Mouse (Mus musculus) hindbrain, postnatal 0 days (tissue): Measurements from ENCODE around the gene Lrp6. TPM values are rescaled to one million over a fixed set of nuclear protein-coding genes. Genes with fewer than 3 reads are reported as not detected.
A peak's percentile ranks its signal among the peaks of the same experiment; 100 is the strongest.

Source experiments
- ATAC-seq: fragments of 200-750 bp; cut with Nextera tagmentation; 2 replicates; pipeline ENCODE4 v1.8.0; 2017; ENCODE audit warnings: mild to moderate bottlenecking, moderate TSS enrichment, moderate library complexity
- DNase-seq: peaks from one replicate; pipeline ENCODE4 v3.0.0-alpha.2; 2015; ENCODE audit warnings: low spot score
- H3K27ac ChIP-seq: fragments of 300-500 bp; sonication (generic); 2 replicates; pipeline ENCODE4 v1.5.1; 2014; ENCODE audit warnings: mild to moderate bottlenecking
- H3K27me3 ChIP-seq: fragments of 300-500 bp; sonication (generic); 2 replicates; pipeline ENCODE4 v1.6.1; 2014; ENCODE audit warnings: low read length, mixed read lengths; ENCODE audit not compliant: insufficient read depth
- H3K36me3 ChIP-seq: fragments of 300-500 bp; sonication (generic); 2 replicates; pipeline ENCODE4 v1.6.1; 2014; ENCODE audit warnings: low read length, mixed read lengths; ENCODE audit not compliant: insufficient read depth
- H3K4me1 ChIP-seq: fragments of 300-500 bp; sonication (generic); 2 replicates; pipeline ENCODE4 v1.6.1; 2014; ENCODE audit warnings: antibody characterized with exemption, low read length, mixed read lengths; ENCODE audit not compliant: insufficient read depth
- H3K4me2 ChIP-seq: fragments of 300-500 bp; sonication (generic); 2 replicates; pipeline ENCODE4 v1.6.1; 2014; ENCODE audit warnings: low read depth, mild to moderate bottlenecking, low read length, moderate library complexity, mixed read lengths
- H3K4me3 ChIP-seq: fragments of 300-500 bp; sonication (generic); 2 replicates; pipeline ENCODE4 v1.5.1; 2014; ENCODE audit warnings: low read length
- H3K9ac ChIP-seq: fragments of 300-500 bp; sonication (generic); replicated peaks from 2 replicates; pipeline ENCODE4 v1.6.1; 2014; ENCODE audit warnings: mild to moderate bottlenecking, low read length, moderate library complexity, mixed read lengths
- H3K9me3 ChIP-seq: fragments of 300-500 bp; sonication (generic); 2 replicates; pipeline ENCODE4 v1.6.1; 2016; ENCODE audit warnings: low read length, mixed read lengths
- CTCF ChIP-seq: IDR thresholded peaks from 2 replicates; pipeline ENCODE4 v1.5.1; 2016; ENCODE audit warnings: antibody characterized with exemption, control low read depth, low read depth
- WGBS: fragments of 180-500 bp; shearing (Covaris S2); extraction: QIAGEN DNeasy Blood & Tissue Kit; methylation state at CpG from one replicate; pipeline ENCODE4 v1.1.7; 2014; 5-methylcytosine and 5-hydroxymethylcytosine counted together
- polyA plus RNA-seq: library from polyadenylated mRNA; unstranded; fragments of >200 nt; fragmentation: Nextera tagmentation; extraction: Ambion mirVana; gene quantifications from 2 replicates; pipeline ENCODE4 v1.2.1, GENCODE M21; 2015
- total RNA-seq: library from RNA; depleted of rRNA; stranded (reverse); fragments of >200 nt; gene quantifications from 2 replicates; pipeline ENCODE4 v1.2.3, GENCODE M21; 2014

Lrp6 gene
- total and polyA plus RNA-seq, 2 experiments from 2014 or later, result 13.0 to 23.9 TPM

GRCm38 (mm10) chr6:134575288-134575741, 8.6 kb upstream of the Lrp6 start:
- no peaks in the 10 kb centered on the region for H3K9me3 ChIP-seq
- H3K4me3 ChIP-seq, result no peak overlapping the region
- H3K9ac ChIP-seq, result no peak overlapping the region
- H3K36me3 ChIP-seq, result no peaks in the 10 kb centered on the region
- H3K4me2 ChIP-seq, result no peak overlapping the region
- ATAC-seq (no peak), DNase-seq (no peak)
- H3K27me3 ChIP-seq, result no peaks in the 10 kb centered on the region
- WGBS, result 66% methylated on average over 3 of the region's 3 CpGs
- no peak for TF ChIP-seq CTCF
- no peak overlapping the region for H3K27ac ChIP-seq
- no peaks in the 10 kb centered on the region for H3K4me1 ChIP-seq

- no peak for TF ChIP-seq CTCF
- Histone ChIP-seq H3K9me3 (no peaks in the 10 kb centered on the region), H3K9ac (no peak overlapping the region), H3K4me3 (no peak overlapping the region), H3K36me3 (no peaks in the 10 kb centered on the region), H3K27me3 (no peaks in the 10 kb centered on the region), H3K4me1 (peaks cover 12% of the 10 kb centered on the region; the same call in 1 of the 2 replicates), H3K4me2 (no peak overlapping the region), H3K27ac (no peak overlapping the region)
- WGBS, result 70% methylated on average over 5 of the region's 5 CpGs
- ATAC-seq (no peak), DNase-seq (no peak)
Measured at GRCm38 (mm10) chr6:134567986-134568556, 1.3 kb upstream of the Lrp6 start.

- Histone ChIP-seq H3K4me2 (peak overlapping the region; percentile 65), H3K27ac (peak overlapping the region; percentile 100), H3K9ac (peak overlapping the region; percentile 94), H3K27me3 (no peaks in the 10 kb centered on the region), H3K4me1 (peaks cover 12% of the 10 kb centered on the region; the same call in 1 of the 2 replicates), H3K4me3 (peak overlapping the region; percentile 83), H3K9me3 (no peaks in the 10 kb centered on the region), H3K36me3 (no peaks in the 10 kb centered on the region)
- WGBS, result under 1% methylated on average over 33 of the region's 64 CpGs
- ATAC-seq (no peak; the same call in none of the 2 replicates), DNase-seq (peak; percentile 38)
- no peak for TF ChIP-seq CTCF
Measured at GRCm38 (mm10) chr6:134566248-134566817, 432 bp downstream of the Lrp6 start.

- no peaks in the 10 kb centered on the region for H3K36me3 ChIP-seq
- peak overlapping the region; percentile 83 for H3K4me3 ChIP-seq
- peak overlapping the region; percentile 100 for H3K27ac ChIP-seq
- H3K9me3 ChIP-seq, result no peaks in the 10 kb centered on the region
- H3K9ac ChIP-seq, result peak overlapping the region; percentile 94
- H3K4me1 ChIP-seq, result peaks cover 12% of the 10 kb centered on the region; the same call in 1 of the 2 replicates
- no peaks in the 10 kb centered on the region for H3K27me3 ChIP-seq
- peak overlapping the region; percentile 65 for H3K4me2 ChIP-seq
- no peak for ATAC-seq
- TF ChIP-seq CTCF, result 0 out of 2 replicates have a peak, but pooled peaks have one; percentile 1
- peak; percentile 34 for DNase-seq
- WGBS, result 2% methylated on average over 19 of the region's 19 CpGs
Measured at GRCm38 (mm10) chr6:134565606-134566247, 1.0 kb downstream of the Lrp6 start.

GRCm38 (mm10) chr6:134564539-134564938, 2.2 kb downstream of the Lrp6 start:
- 63% methylated on average over 2 of the region's 2 CpGs for WGBS

GRCm38 (mm10) chr6:134559635-134560034, 7.1 kb downstream of the Lrp6 start:
- Histone ChIP-seq H3K27me3 (no peaks in the 10 kb centered on the region), H3K4me1 (peaks cover 4% of the 10 kb centered on the region; the same call in 1 of the 2 replicates), H3K4me2 (no peak overlapping the region), H3K4me3 (no peak overlapping the region), H3K27ac (no peak overlapping the region), H3K9ac (no peak overlapping the region), H3K36me3 (no peaks in the 10 kb centered on the region), H3K9me3 (no peaks in the 10 kb centered on the region)
- TF ChIP-seq CTCF, result no peak
- DNase-seq, result no peak
- 59% methylated on average over 3 of the region's 3 CpGs for WGBS
- no peak for ATAC-seq

More at GRCm38 (mm10) chr6:134564539-134564938, 2.2 kb downstream of the Lrp6 start:
- Histone ChIP-seq H3K4me1 (peaks cover 12% of the 10 kb centered on the region; the same call in 1 of the 2 replicates), H3K27me3 (no peaks in the 10 kb centered on the region), H3K27ac (no peak overlapping the region), H3K36me3 (no peaks in the 10 kb centered on the region), H3K9ac (no peak overlapping the region), H3K4me3 (peak overlapping the region; percentile 83; the same call in 1 of the 2 replicates), H3K9me3 (no peaks in the 10 kb centered on the region), H3K4me2 (peak overlapping the region; percentile 65)
- TF ChIP-seq CTCF, result no peak
- no peak for ATAC-seq
- DNase-seq, result no peak
